Mouse (Mus musculus): ENCODE measurements around the gene Socs1. TPM values are rescaled to one million over a fixed set of nuclear protein-coding genes. Genes with fewer than 3 reads are reported as not detected.
"Not testable (repeated sequence)": the region's sequence is repeated elsewhere in the genome, so short reads cannot be mapped to it uniquely, and the experiment has no call there.

The Socs1 gene
- polyA plus RNA-seq, 1 experiment, result 2.2 TPM

DNA sequence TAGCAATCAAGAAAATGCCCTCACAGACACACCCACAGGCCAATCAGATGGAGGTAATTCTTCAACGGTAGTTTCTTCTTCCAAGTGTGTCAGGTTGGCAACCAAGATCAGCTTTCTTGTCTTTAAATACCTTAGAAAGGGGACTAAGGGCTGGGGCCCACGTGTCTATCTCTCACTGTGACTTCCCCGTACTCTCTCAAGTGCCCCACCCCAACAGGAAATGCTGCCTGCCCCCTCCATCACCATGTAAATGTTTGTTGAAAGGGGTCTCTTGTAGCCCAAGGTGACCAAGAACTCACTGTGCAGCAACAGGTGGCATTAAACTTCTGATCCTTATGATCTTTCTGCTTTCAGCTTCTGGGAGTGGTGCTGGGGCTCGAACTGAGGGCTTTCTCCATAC, 28.4 kb upstream of the Socs1 start:
- no peak for DNase-seq (ENCODE audit: low read depth)
- TF ChIP-seq POLR2A (IDR thresholded peaks at IDR 0.05; ENCODE audit: borderline replicate concordance, extremely low read depth, insufficient read depth, insufficient read length, poor library complexity, severe bottlenecking) (no peak), CTCF (IDR thresholded peaks at IDR 0.05; ENCODE audit: borderline replicate concordance, extremely low read depth, insufficient read depth, insufficient read length) (no peak)

DNA sequence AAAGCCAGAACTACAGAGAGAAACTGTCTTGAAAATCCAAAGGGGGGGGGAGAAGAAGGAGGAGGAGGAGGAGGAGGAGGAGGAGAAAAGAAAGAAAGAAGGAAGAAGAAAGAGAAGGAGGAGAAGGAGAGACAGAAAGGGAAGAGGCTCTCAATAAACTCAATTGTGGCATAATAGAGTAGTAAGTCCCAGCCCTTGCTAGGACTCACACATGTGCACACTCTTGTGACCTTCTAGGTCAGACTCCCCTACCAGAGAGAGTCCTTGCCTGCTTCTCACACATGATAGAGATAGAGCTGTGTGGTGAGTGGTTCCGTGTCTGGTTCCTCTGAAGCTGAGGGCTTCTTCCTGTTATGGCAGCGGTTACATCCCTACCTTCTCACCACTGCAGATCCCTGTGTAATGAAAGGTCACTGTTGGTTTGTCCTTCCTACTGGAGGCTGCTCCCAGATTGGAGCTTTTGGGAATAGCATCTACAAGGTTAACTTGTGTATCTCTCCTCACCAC, 27.6 kb upstream of the Socs1 start, which contains the start of gene Gm11172:
Gm11172 (plus strand) TSS at position 51 of the 507 bp plus-strand sequence.
- no peak for DNase-seq (ENCODE audit: low read depth)
- TF ChIP-seq CTCF (IDR thresholded peaks at IDR 0.05; ENCODE audit: borderline replicate concordance, extremely low read depth, insufficient read depth, insufficient read length) (no peak), POLR2A (IDR thresholded peaks at IDR 0.05; ENCODE audit: borderline replicate concordance, extremely low read depth, insufficient read depth, insufficient read length, poor library complexity, severe bottlenecking) (no peak)

DNA sequence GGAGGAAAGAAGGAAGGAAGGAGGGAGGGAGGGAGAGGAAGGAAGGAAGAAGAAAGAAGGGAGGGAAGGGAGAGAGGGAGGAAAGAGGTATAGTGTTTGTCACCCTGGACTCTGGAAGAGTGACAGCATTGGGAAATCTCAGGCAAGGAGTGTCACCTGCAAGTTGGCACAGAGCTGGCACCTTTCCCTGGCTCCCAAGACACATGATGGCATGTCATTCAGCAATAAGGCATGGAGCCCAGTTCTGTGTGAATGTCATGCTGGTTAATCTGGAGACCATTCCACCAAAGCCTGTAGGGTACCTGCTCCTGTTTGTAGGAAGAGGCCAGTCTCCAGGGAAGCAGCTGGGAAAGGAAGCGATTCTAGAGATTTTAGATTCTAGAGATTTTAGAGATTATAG, 25.0 kb upstream of the Socs1 start:
- DNase-seq (ENCODE audit: low read depth), result no peak
- TF ChIP-seq CTCF (IDR thresholded peaks at IDR 0.05; ENCODE audit: borderline replicate concordance, extremely low read depth, insufficient read depth, insufficient read length) (no peak), POLR2A (IDR thresholded peaks at IDR 0.05; ENCODE audit: borderline replicate concordance, extremely low read depth, insufficient read depth, insufficient read length, poor library complexity, severe bottlenecking) (no peak)

DNA sequence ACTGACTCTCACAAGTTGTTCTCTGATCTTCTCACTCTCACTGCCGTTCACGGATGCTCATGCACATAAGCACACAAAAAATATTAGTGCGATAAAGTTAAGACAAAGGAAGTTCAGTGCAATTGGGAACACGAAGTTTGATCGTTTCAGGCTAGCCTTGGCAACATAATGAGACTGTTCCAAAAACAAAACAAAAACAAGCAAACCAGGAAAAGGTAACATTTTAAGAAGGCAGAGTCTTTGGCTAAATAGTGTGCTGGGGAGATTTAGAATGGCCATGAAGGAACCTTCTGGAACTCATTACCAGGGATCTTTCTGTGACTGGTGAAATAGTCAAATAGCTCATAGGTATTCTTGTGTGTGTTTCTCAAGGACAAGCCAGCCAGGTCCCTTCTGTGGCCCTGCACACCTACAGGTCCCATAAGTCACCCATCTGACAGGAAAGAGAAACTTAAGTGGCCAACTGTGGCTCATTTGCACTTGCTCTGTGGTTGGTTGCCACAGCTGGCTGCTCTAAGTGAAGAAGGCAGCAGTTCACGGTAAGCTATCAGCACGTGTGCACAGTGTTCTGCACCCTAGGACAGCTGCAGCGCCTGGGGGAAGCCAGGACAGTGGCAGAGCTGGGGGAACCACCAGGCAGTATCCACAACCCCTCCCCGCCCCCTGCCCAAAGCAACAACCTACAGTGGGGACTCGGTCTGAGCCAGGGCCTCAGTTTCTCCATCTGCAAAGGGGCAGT, 20.6 kb upstream of the Socs1 start, which contains the start of gene Prm1:
Prm1 (minus strand) TSS at position 51 of the 739 bp plus-strand sequence.
- no peak for DNase-seq (ENCODE audit: low read depth)
- TF ChIP-seq CTCF (IDR thresholded peaks at IDR 0.05; ENCODE audit: borderline replicate concordance, extremely low read depth, insufficient read depth, insufficient read length) (no peak), POLR2A (IDR thresholded peaks at IDR 0.05; ENCODE audit: borderline replicate concordance, extremely low read depth, insufficient read depth, insufficient read length, poor library complexity, severe bottlenecking) (no peak)

DNA sequence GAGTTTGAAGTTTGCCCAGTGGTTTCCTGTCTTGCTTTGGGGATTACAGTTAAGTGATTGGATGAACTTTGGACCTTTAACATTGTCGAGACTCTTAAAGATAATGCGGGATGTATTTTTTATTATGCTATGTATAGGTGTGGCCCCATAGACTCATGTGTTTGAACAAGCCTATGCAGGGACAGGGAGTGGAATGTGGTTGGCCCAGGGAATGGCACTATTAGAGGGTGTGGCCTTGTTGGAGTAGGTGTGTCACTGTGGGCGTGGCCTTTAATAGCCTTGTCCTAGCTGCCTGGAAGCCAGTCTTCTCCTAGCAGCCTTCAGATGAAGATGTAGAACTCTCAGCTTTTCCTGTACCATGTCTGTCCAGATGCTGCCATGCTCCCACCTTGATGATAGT, 17.1 kb upstream of the Socs1 start:
- DNase-seq (ENCODE audit: low read depth), result not testable (repeated sequence)

DNA sequence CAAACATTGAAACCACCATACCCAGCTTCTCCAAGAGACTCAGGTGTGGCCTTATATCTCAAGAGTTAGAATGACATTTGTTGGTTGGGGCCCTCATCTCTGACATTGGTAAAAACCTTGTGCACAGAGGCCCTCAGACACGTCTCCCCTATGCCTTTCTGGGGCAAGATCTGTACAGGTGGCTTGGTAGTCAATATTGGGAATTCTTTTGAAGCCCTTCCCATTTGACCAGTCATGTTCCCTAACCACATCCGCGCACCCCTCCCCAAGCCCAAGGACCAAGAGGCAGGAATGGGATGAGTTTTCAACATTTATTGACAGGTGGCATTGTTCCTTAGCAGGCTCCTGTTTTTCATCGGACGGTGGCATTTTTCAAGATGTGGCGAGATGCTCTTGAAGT, 10.7 kb upstream of the Socs1 start, which contains the start of gene Prm2:
Prm2 (minus strand) TSS at position 101 of the 400 bp plus-strand sequence.
- TF ChIP-seq CTCF (IDR thresholded peaks at IDR 0.05; ENCODE audit: borderline replicate concordance, extremely low read depth, insufficient read depth, insufficient read length) (no peak), POLR2A (IDR thresholded peaks at IDR 0.05; ENCODE audit: borderline replicate concordance, extremely low read depth, insufficient read depth, insufficient read length, poor library complexity, severe bottlenecking) (no peak)

DNA sequence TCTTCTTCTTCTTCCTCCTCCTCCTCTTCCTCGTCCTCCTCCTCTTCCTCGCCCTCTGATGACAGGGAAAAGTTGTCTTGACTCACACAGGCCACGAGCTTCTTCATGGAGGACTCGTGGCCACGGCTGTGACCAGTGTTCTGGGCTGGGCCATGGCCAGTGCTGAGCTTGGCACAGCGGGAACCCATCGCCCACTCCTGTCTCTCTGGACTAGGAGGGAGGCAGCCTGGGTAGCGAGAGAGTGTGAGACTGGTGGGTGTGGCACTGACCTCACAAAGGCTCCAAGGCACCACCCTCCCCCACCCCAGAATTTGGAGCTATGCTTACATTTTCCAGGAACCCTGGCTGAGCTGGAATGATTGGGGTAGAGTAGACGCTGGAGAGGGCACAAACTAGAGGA, 5.4 kb upstream of the Socs1 start, which contains the start of gene Prm3:
Prm3 (minus strand) TSS at position 213 of the 400 bp plus-strand sequence.
- TF ChIP-seq POLR2A (IDR thresholded peaks at IDR 0.05; ENCODE audit: borderline replicate concordance, extremely low read depth, insufficient read depth, insufficient read length, poor library complexity, severe bottlenecking), result no peak
- TF ChIP-seq CTCF (IDR thresholded peaks at IDR 0.05; ENCODE audit: borderline replicate concordance, extremely low read depth, insufficient read depth, insufficient read length), result no peak
- DNase-seq (ENCODE audit: low read depth), result no peak

More for the DNA sequence above, 10.7 kb upstream of the Socs1 start, which contains the start of gene Prm2:
- DNase-seq (ENCODE audit: low read depth), result no peak

DNA sequence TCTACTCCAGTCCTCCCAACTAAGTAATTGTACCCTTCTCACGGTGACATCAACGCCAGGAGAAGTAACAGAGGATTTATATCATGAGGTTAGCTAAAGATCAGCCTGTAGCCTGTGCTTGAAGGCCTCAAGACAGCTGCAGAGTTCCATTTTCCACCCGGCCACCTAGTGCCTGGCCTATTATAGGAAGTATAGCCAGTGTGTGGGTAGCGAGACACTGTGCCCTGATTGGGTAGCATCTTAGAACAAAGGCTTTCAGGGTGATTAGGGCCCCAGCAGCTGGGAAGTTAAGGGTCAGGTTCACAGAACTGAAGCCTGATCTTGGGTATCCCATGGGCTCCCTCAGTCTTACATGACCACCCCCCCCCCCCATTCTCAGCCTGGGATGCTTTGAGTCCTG, 3.5 kb upstream of the Socs1 start:
- TF ChIP-seq POLR2A (IDR thresholded peaks at IDR 0.05; ENCODE audit: borderline replicate concordance, extremely low read depth, insufficient read depth, insufficient read length, poor library complexity, severe bottlenecking), result no peak
- TF ChIP-seq CTCF (IDR thresholded peaks at IDR 0.05; ENCODE audit: borderline replicate concordance, extremely low read depth, insufficient read depth, insufficient read length), result no peak
- no peak for DNase-seq (ENCODE audit: low read depth)

DNA sequence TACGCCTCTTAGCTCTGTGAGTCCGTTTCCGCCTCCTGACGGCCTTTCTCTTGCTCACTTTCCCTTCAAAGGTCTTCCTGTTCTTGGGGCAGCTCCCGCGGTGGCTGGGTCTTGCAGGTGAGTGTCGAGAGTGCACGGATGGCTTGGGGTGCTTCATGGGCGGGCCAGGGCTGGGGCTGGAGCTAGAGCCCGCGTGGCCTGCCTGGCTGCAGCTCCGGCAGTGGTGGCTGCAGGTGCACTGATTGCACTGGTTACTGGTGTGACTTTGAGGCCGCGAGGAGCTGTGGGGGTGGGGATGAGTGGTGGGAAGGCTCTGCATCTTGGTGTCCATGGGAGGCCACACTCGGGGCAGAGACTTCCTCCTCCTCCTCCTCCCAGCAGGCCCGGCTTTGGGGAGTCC, 2.9 kb upstream of the Socs1 start, which contains the start of gene Tnp2:
Tnp2 (minus strand) TSS at position 390 of the 400 bp plus-strand sequence.
- TF ChIP-seq POLR2A (IDR thresholded peaks at IDR 0.05; ENCODE audit: borderline replicate concordance, extremely low read depth, insufficient read depth, insufficient read length, poor library complexity, severe bottlenecking) (no peak), CTCF (IDR thresholded peaks at IDR 0.05; ENCODE audit: borderline replicate concordance, extremely low read depth, insufficient read depth, insufficient read length) (no peak)
- no peak for DNase-seq (ENCODE audit: low read depth)

DNA sequence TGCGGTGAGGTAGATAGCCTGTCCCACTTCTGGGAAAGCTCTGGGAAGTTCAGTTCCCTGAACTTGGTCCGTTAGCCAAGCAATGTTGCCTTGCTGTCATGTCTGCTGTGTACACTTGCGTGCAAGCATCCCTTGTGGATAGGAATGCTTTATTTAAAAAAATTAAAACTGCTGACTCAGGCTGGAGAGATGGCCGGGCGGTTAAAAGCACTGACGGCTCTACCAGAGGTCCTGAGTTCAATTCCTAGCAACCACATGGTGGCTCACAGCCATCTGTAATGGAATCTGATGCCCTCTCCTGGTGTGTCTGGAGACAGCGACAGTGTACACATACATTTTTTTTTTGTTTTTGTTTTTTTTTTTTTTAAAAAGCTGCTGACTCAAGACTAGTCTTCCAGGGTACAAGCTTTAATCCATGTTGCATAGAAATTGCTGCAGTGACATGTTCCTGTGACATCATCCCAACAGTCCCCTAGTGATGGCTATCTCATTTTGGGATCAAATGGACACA, 2.3 kb upstream of the Socs1 start:
- TF ChIP-seq CTCF (IDR thresholded peaks at IDR 0.05; ENCODE audit: borderline replicate concordance, extremely low read depth, insufficient read depth, insufficient read length), result no peak
- no peak for TF ChIP-seq POLR2A (IDR thresholded peaks at IDR 0.05; ENCODE audit: borderline replicate concordance, extremely low read depth, insufficient read depth, insufficient read length, poor library complexity, severe bottlenecking)
- DNase-seq (ENCODE audit: low read depth), result no peak

DNA sequence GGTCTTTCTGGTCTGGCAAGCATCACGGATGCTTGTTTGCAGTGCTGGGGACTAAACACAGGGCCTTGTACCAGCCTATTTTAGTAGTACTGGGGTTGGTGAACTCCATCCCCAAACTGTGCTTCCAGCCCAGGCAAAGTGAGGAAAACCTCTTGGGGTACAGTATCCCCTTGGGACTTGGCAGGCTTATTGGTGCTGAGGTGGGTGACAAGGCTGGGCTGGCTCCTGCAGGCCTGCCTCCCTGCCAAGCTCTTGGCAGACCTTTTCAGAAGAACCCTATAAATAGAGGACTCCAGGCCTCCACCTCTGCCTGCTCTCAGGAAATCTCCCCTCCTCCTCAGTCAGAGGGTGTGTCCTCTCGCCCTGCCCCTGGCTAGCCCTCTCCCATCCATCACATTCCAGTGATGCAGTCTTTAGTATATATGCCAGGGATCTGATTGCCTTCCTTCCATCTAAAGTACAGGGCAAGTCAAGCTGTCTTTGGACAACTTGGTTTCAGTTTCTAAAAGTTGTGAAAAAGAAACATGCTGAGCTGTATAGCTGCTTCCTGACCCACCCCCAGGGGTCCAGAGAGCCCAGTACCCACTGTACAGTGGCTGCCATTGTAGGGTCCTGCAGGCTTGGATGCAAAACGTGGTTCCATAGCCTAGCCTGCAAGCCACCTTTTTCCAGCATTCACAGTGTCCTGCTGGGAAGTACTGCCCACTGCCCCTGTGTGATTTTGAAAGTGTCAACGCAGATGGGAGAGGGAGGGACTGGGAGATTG, 1.6 kb upstream of the Socs1 start:
- no peak for TF ChIP-seq POLR2A (IDR thresholded peaks at IDR 0.05; ENCODE audit: borderline replicate concordance, extremely low read depth, insufficient read depth, insufficient read length, poor library complexity, severe bottlenecking)
- no peak for TF ChIP-seq CTCF (IDR thresholded peaks at IDR 0.05; ENCODE audit: borderline replicate concordance, extremely low read depth, insufficient read depth, insufficient read length)
- no peak for DNase-seq (ENCODE audit: low read depth)
